Mouse (Mus musculus) adrenal gland, adult (tissue): ENCODE results near the gene Plppr3.

Experiments
- DNase-seq, 2 experiments: peaks; one replicate each; pipeline ENCODE4 v3.0.0; 2022 to 2023; ENCODE audit warnings: low spot score in 1 of 2; ENCODE audit not compliant: inconsistent age in 2 of 2

The Plppr3 gene

DNA sequence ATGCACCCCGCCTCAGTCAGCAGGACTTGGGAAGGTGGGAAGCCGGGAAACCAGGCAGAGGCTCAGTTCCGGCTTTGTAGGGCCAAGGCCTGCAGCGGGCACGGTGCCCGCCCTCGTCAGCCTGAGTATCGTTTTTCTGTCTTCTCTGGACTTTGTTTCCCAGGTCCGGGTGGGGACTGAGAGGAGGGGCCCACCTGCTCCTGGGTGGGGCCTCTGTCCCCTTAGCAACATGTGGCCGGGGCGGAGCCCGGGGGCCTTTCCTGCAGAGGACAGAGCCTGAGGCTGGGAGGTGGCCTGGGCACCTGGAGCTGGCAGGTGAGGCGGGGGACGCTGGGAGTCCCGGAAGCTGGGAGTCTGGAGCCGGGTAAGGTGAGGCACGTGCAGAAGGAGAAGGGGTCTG lies 52.1 kb downstream of the Plppr3 start:
- peak in 1 of 2 experiments; percentile 54 for DNase-seq

DNA sequence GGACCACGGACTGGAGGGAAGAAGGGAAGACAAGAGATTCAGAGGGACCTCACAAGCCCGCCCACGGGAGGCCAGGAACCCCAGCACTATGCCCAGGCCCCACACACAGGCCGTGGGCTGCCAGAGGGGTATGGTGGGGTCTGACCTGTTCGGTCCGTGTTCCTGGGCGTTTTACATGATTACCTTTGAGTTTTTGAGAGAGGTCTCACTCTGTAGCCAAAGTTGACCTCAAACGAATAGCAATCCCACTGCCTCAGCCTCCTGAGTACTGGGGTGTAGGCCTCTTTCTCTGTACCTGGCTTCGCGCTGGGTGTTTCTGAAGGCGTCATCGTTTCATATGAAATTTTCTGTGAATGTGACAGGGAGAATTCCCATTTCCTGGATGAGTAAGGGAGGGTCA lies 52.7 kb downstream of the Plppr3 start:
- no peak for DNase-seq

GRCm38 (mm10) chr10:79820782-79821181 lies 53.7 kb downstream of the Plppr3 start, which contains the start of gene Misp:
TSS of gene Misp (plus strand) at chr10:79820989.
- no peak for DNase-seq

DNA sequence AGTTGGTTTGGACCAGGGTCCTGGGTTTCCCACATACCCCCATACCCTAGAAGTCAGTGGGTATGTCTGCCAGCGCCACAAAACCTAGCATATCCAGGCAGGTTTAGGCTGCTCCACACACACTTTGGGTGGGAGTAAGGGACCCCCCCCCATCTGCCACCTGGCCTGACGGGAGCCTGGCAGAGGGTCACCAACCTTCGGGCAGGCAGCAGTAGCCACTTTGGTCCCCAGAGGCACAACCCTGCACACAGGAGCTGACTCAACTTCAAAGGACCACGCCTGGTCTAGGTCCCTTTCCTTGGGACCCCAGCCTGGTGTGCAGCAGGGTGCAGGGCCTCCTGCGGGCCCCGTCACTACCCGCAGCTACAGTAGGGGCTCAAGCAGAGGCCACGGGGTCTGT lies 54.2 kb downstream of the Plppr3 start:
- no peak for DNase-seq

GRCm38 (mm10) chr10:79819606-79820005 lies 54.8 kb downstream of the Plppr3 start:
- DNase-seq: no peak

- no peak for DNase-seq
These were observed 56.2 kb downstream of the Plppr3 start for GRCm38 (mm10) chr10:79818225-79818624.

- no peak for DNase-seq
These were observed 57.3 kb downstream of the Plppr3 start for GRCm38 (mm10) chr10:79817111-79817510.

- DNase-seq: no peak
These were observed 58.6 kb downstream of the Plppr3 start for GRCm38 (mm10) chr10:79815671-79816494.

DNA sequence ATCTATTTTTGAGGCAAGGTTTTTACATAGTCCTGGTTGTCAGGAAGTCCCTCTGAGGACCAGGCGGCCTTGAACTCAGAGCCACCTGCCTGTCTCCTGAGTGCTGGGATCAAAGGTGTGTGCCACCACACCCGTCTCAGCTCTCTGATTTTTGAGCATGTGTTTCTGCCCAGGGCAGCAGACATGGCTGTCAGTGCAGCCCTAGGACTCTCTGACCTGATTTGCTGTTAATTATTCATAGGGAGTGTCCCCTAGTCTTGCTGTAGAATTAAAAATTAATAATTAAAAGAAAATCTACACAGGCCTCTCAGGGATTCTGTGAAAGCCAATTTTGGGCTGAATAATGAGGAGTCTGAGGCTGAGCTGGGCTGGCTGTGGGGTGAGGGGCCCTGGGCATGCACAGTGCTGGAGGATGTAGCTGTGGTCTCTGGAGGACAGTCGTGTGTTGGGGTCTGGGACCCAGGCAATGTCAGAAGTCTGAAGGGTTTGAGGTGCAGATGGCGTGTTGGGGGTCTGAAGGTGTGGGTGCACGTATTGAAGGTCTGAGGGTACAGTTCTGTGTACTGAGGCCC lies 60.1 kb downstream of the Plppr3 start:
- no peak for DNase-seq

GRCm38 (mm10) chr10:79811736-79812637 lies 62.4 kb downstream of the Plppr3 start:
- peak; percentile 85 to 96 for DNase-seq
